Mouse (Mus musculus) hindbrain, embryonic 13.5 days (tissue): ENCODE data around the gene Fam43b. TPM values are rescaled to one million over a fixed set of nuclear protein-coding genes. Genes with fewer than 3 reads are reported as not detected.

Experiments used
- ATAC-seq: fragments of 200-750 bp; cut with Nextera tagmentation; 2 replicates; pipeline ENCODE4 v1.8.0; 2017; ENCODE audit warnings: moderate TSS enrichment; ENCODE audit not compliant: low FRiP score
- H3K27ac ChIP-seq: fragments of 300-500 bp; sonication (generic); 2 replicates; pipeline ENCODE4 v1.5.1; 2015; ENCODE audit warnings: inconsistent platforms, mild to moderate bottlenecking, moderate library complexity
- H3K27me3 ChIP-seq: fragments of 300-500 bp; sonication (generic); 2 replicates; pipeline ENCODE4 v1.6.1; 2015; ENCODE audit warnings: mild to moderate bottlenecking, inconsistent platforms
- H3K36me3 ChIP-seq: fragments of 300-500 bp; sonication (generic); 2 replicates; pipeline ENCODE4 v1.6.1; 2015; ENCODE audit warnings: mild to moderate bottlenecking, inconsistent platforms
- H3K4me1 ChIP-seq: fragments of 300-500 bp; sonication (generic); replicated peaks from 2 replicates; pipeline ENCODE4 v1.6.1; 2015; ENCODE audit warnings: inconsistent platforms
- H3K4me2 ChIP-seq: fragments of 300-500 bp; sonication (generic); 2 replicates; pipeline ENCODE4 v1.6.1; 2015; ENCODE audit warnings: inconsistent platforms, mild to moderate bottlenecking, moderate library complexity
- H3K4me3 ChIP-seq: fragments of 300-500 bp; sonication (generic); 2 replicates; pipeline ENCODE4 v1.5.1; 2015; ENCODE audit warnings: mild to moderate bottlenecking, inconsistent platforms
- H3K9ac ChIP-seq: fragments of 300-500 bp; sonication (generic); 2 replicates; pipeline ENCODE4 v1.6.1; 2015; ENCODE audit warnings: mild to moderate bottlenecking, inconsistent platforms
- H3K9me3 ChIP-seq: fragments of 300-500 bp; sonication (generic); 2 replicates; pipeline ENCODE4 v1.6.1; 2016; ENCODE audit warnings: inconsistent platforms
- WGBS: fragments of 180-500 bp; shearing (Covaris S2); methylation state at CpG from one replicate; pipeline ENCODE4 v1.1.7; 2015; 5-methylcytosine and 5-hydroxymethylcytosine counted together
- polyA plus RNA-seq: library from polyadenylated mRNA; unstranded; fragments of >200 nt; fragmentation: Nextera tagmentation; extraction: Ambion mirVana; gene quantifications from 2 replicates; pipeline ENCODE4 v1.2.1, GENCODE M21; 2015

Gene Fam43b
- polyA plus RNA-seq, 1 experiment from 2014 or later = 3.0 TPM

- Histone ChIP-seq H3K4me3 (no peak overlapping the region), H3K4me2 (no peak overlapping the region), H3K36me3 (no peaks in the 10 kb centered on the region), H3K27ac (peak overlapping the region; percentile 49), H3K9ac (no peak overlapping the region), H3K27me3 (0 out of 2 replicates have a peak, but pooled peaks cover 7% of the 10 kb centered on the region), H3K4me1 (peaks cover 17% of the 10 kb centered on the region), H3K9me3 (no peaks in the 10 kb centered on the region)
- WGBS = 28% methylated on average over 10 of the region's 10 CpGs
- ATAC-seq = 0 out of 2 replicates have a peak, but pooled peaks have one; percentile 24
These were observed 16.1 kb downstream of the Fam43b start for GRCm38 (mm10) chr4:138380132-138380689.

- Histone ChIP-seq H3K4me3 (no peak overlapping the region), H3K4me1 (peaks cover 17% of the 10 kb centered on the region), H3K9ac (no peak overlapping the region), H3K27ac (peak overlapping the region; percentile 49), H3K4me2 (no peak overlapping the region), H3K27me3 (0 out of 2 replicates have a peak, but pooled peaks cover 7% of the 10 kb centered on the region), H3K36me3 (no peaks in the 10 kb centered on the region), H3K9me3 (no peaks in the 10 kb centered on the region)
- ATAC-seq = no peak
- whole genome bisulfite sequencing = 40% methylated on average over 14 of the region's 14 CpGs
These were observed 17.1 kb downstream of the Fam43b start for GRCm38 (mm10) chr4:138379091-138379840.

GRCm38 (mm10) chr4:138377526-138377925 lies 18.8 kb downstream of the Fam43b start:
- no peak overlapping the region for H3K4me3 ChIP-seq
- H3K36me3 ChIP-seq = no peaks in the 10 kb centered on the region
- WGBS = 51% methylated on average over 6 of the region's 6 CpGs
- H3K4me1 ChIP-seq = peaks cover 17% of the 10 kb centered on the region
- no peak overlapping the region for H3K4me2 ChIP-seq
- 0 out of 2 replicates have a peak, but pooled peaks cover 7% of the 10 kb centered on the region for H3K27me3 ChIP-seq
- H3K27ac ChIP-seq = no peak overlapping the region
- ATAC-seq = no peak
- no peak overlapping the region for H3K9ac ChIP-seq
- no peaks in the 10 kb centered on the region for H3K9me3 ChIP-seq

GRCm38 (mm10) chr4:138375117-138375516 lies 21.2 kb downstream of the Fam43b start:
- no peak overlapping the region for H3K4me2 ChIP-seq
- H3K36me3 ChIP-seq = no peaks in the 10 kb centered on the region
- H3K27ac ChIP-seq = no peak overlapping the region
- H3K4me1 ChIP-seq = peaks cover 13% of the 10 kb centered on the region
- 90% methylated on average over 3 of the region's 3 CpGs for WGBS
- H3K9me3 ChIP-seq = no peaks in the 10 kb centered on the region
- no peak for ATAC-seq
- H3K9ac ChIP-seq = no peak overlapping the region
- no peaks in the 10 kb centered on the region for H3K27me3 ChIP-seq
- H3K4me3 ChIP-seq = no peak overlapping the region

- H3K4me2 ChIP-seq = no peak overlapping the region
- no peaks in the 10 kb centered on the region for H3K36me3 ChIP-seq
- no peak overlapping the region for H3K9ac ChIP-seq
- peaks cover 8% of the 10 kb centered on the region for H3K4me1 ChIP-seq
- ATAC-seq = no peak
- no peak overlapping the region for H3K4me3 ChIP-seq
- 79% methylated on average over 5 of the region's 5 CpGs for WGBS
- H3K9me3 ChIP-seq = no peaks in the 10 kb centered on the region
- H3K27ac ChIP-seq = no peak overlapping the region
- H3K27me3 ChIP-seq = peaks cover 32% of the 10 kb centered on the region
These were observed 25.3 kb downstream of the Fam43b start for GRCm38 (mm10) chr4:138370996-138371516.

GRCm38 (mm10) chr4:138368498-138369260 lies 27.6 kb downstream of the Fam43b start:
- no peak for ATAC-seq
- WGBS = 87% methylated on average over 12 of the region's 12 CpGs
- no peak overlapping the region for H3K4me2 ChIP-seq

GRCm38 (mm10) chr4:138367641-138368497 lies 28.5 kb downstream of the Fam43b start, which contains the start of gene Cda:
Gene Cda (minus strand): TSS chr4:138367992.
- Histone ChIP-seq H3K36me3 (no peaks in the 10 kb centered on the region), H3K27me3 (peaks cover 36% of the 10 kb centered on the region), H3K4me2 (peak within 1 kb of the TSS; percentile 50), H3K4me1 (peaks cover 8% of the 10 kb centered on the region), H3K4me3 (peak within 1 kb of the TSS; percentile 22), H3K27ac (no peak within 1 kb of the TSS), H3K9ac (peak within 1 kb of the TSS; percentile 30; the same call in 1 of the 2 replicates), H3K9me3 (no peaks in the 10 kb centered on the region)
- peak; percentile 80 for ATAC-seq
- 12% methylated on average over 33 of the region's 34 CpGs for WGBS

More at GRCm38 (mm10) chr4:138368498-138369260, 27.6 kb downstream of the Fam43b start:
- H3K9me3 ChIP-seq = no peaks in the 10 kb centered on the region
- no peak overlapping the region for H3K27ac ChIP-seq
- peaks cover 8% of the 10 kb centered on the region for H3K4me1 ChIP-seq
- no peak overlapping the region for H3K9ac ChIP-seq
- peaks cover 36% of the 10 kb centered on the region for H3K27me3 ChIP-seq
- H3K36me3 ChIP-seq = no peaks in the 10 kb centered on the region
- H3K4me3 ChIP-seq = no peak overlapping the region

- Histone ChIP-seq H3K36me3 (no peaks in the 10 kb centered on the region), H3K4me1 (peaks cover 14% of the 10 kb centered on the region), H3K27ac (no peak overlapping the region), H3K4me2 (no peak overlapping the region), H3K9ac (no peak overlapping the region; the same call in 1 of the 2 replicates), H3K4me3 (no peak overlapping the region), H3K27me3 (peaks cover 36% of the 10 kb centered on the region), H3K9me3 (no peaks in the 10 kb centered on the region)
- 83% methylated on average over 2 of the region's 2 CpGs for WGBS
- ATAC-seq = no peak
These were observed 29.8 kb downstream of the Fam43b start for GRCm38 (mm10) chr4:138366561-138366960.

GRCm38 (mm10) chr4:138363511-138363910 lies 32.8 kb downstream of the Fam43b start:
- WGBS = 62% methylated on average over 5 of the region's 5 CpGs
- Histone ChIP-seq H3K4me3 (no peak overlapping the region), H3K36me3 (no peaks in the 10 kb centered on the region), H3K9ac (no peak overlapping the region), H3K27ac (no peak overlapping the region), H3K27me3 (peaks cover 27% of the 10 kb centered on the region), H3K4me2 (no peak overlapping the region), H3K4me1 (peaks cover 24% of the 10 kb centered on the region), H3K9me3 (no peaks in the 10 kb centered on the region)
- no peak for ATAC-seq

- ATAC-seq = no peak
- 85% methylated on average over 7 of the region's 7 CpGs for WGBS
- H3K36me3 ChIP-seq = no peaks in the 10 kb centered on the region
- H3K9ac ChIP-seq = no peak overlapping the region
- no peak overlapping the region for H3K4me3 ChIP-seq
- H3K27ac ChIP-seq = no peak overlapping the region
- peaks cover 20% of the 10 kb centered on the region for H3K4me1 ChIP-seq
- H3K4me2 ChIP-seq = no peak overlapping the region
- H3K27me3 ChIP-seq = peaks cover 21% of the 10 kb centered on the region
- no peaks in the 10 kb centered on the region for H3K9me3 ChIP-seq
These were observed 33.4 kb downstream of the Fam43b start for GRCm38 (mm10) chr4:138362883-138363282.

GRCm38 (mm10) chr4:138361370-138361821 lies 34.9 kb downstream of the Fam43b start:
- Histone ChIP-seq H3K4me3 (0 out of 2 replicates have a peak overlapping the region, but pooled peaks have one; percentile 2), H3K9me3 (no peaks in the 10 kb centered on the region), H3K36me3 (no peaks in the 10 kb centered on the region), H3K27ac (peak overlapping the region; percentile 83), H3K27me3 (peaks cover 7% of the 10 kb centered on the region), H3K9ac (peak overlapping the region; percentile 65), H3K4me2 (peak overlapping the region; percentile 38), H3K4me1 (peaks cover 16% of the 10 kb centered on the region)
- ATAC-seq = 0 out of 2 replicates have a peak, but pooled peaks have one; percentile 28
- WGBS = 4% methylated on average over 11 of the region's 11 CpGs
